Comparison of ENCODE assay signal across 19 mouse cellular contexts in genomic region chr5:104989411-104989810, GRCm38 (mm10). TPM values are rescaled to one million over a fixed set of nuclear protein-coding genes. Genes with fewer than 3 reads are reported as not detected.
DNase-seq lines count a peak whose midpoint lies in the region; ATAC-seq and TF ChIP-seq lines count a peak whose summit lies in the region.
"Had no signal": no experiment of that assay in that cellular context is flagged by ENCODE, and none has a peak within 500 bp of the region (broad histone marks: within the 10 kb centered on the region; RNA-seq: fewer than 3 reads in every experiment).

No protein-coding gene starts in this region.

- no peak overlapping the region for H3K4me3 ChIP-seq in hindbrain, postnatal 0 days (ENCODE audit: low read length)
- no peak overlapping the region for H3K4me3 ChIP-seq in hindbrain, embryonic 16.5 days (ENCODE audit: low read length)
- H3K4me3 ChIP-seq: forebrain, embryonic 10.5 days; gastrocnemius, adult 2 months; heart, embryonic 13.5 days; hindbrain, embryonic 12.5 days had no signal

- H3K36me3 ChIP-seq in hindbrain, postnatal 0 days (ENCODE audit: insufficient read depth, low read length): no peaks in the 10 kb centered on the region
- H3K36me3 ChIP-seq in hindbrain, embryonic 16.5 days (ENCODE audit: control insufficient read depth, insufficient read depth, low read length): no peaks in the 10 kb centered on the region
- H3K36me3 ChIP-seq: forebrain, embryonic 10.5 days; heart, embryonic 13.5 days; hindbrain, embryonic 12.5 days had no signal

- no peak for TF ChIP-seq CTCF in hindbrain, postnatal 0 days (IDR thresholded peaks at IDR 0.05; ENCODE audit: low read depth)

- no peaks in the 10 kb centered on the region for H3K4me1 ChIP-seq in hindbrain, postnatal 0 days (ENCODE audit: insufficient read depth, low read length)
- no peaks in the 10 kb centered on the region for H3K4me1 ChIP-seq in hindbrain, embryonic 16.5 days (ENCODE audit: control insufficient read depth, insufficient read depth, low read depth, low read length)
- H3K4me1 ChIP-seq: forebrain, embryonic 10.5 days; heart, embryonic 13.5 days; hindbrain, embryonic 12.5 days had no signal

- WGBS in hindbrain, postnatal 0 days: 65% methylated on average over 2 of the region's 2 CpGs
- WGBS in hindbrain, embryonic 16.5 days: 78% methylated on average over 2 of the region's 2 CpGs

- no peak for ATAC-seq in hindbrain, postnatal 0 days
- ATAC-seq in hindbrain, embryonic 16.5 days: no peak
- no peak for ATAC-seq in inflammation-experienced regulatory T-cells, adult 6 months
- ATAC-seq in megakaryocyte-erythroid progenitor cell, adult 5-6 weeks (replicated peaks; ENCODE audit: low FRiP score, low TSS enrichment, poor library complexity, severe bottlenecking): no peak
- ATAC-seq: forebrain, embryonic 14.5 days; intestine, postnatal 0 days had no signal

- no peaks in the 10 kb centered on the region for H3K27me3 ChIP-seq in hindbrain, postnatal 0 days (ENCODE audit: insufficient read depth, low read length)
- H3K27me3 ChIP-seq in hindbrain, embryonic 16.5 days (replicated peaks; ENCODE audit: control insufficient read depth, insufficient read depth, low read length): no peaks in the 10 kb centered on the region
- H3K27me3 ChIP-seq: heart, embryonic 13.5 days; hindbrain, embryonic 12.5 days had no signal

- DNase-seq in cerebellum, adult 11-12 months: peak; percentile 9
- DNase-seq in cerebellum, adult 9-11 months: no peak
- DNase-seq in hindbrain, postnatal 0 days (ENCODE audit: low spot score): peak; percentile 9
- peak; percentile 38 to 49 for DNase-seq in cerebellum, postnatal 14 days
- DNase-seq: adrenal gland, postnatal 10 days; gastrocnemius, adult 2 months; gastrocnemius, postnatal 25 days; heart, postnatal 4 days; kidney, adult 8-10 months had no signal

- no peaks in the 10 kb centered on the region for H3K9me3 ChIP-seq in hindbrain, postnatal 0 days (ENCODE audit: low read length)
- H3K9me3 ChIP-seq in hindbrain, embryonic 16.5 days (ENCODE audit: control insufficient read depth, low read length): no peaks in the 10 kb centered on the region
- H3K9me3 ChIP-seq: heart, embryonic 13.5 days; hindbrain, embryonic 12.5 days had no signal

- H3K27ac ChIP-seq in hindbrain, postnatal 0 days: no peak overlapping the region
- H3K27ac ChIP-seq in hindbrain, embryonic 16.5 days (ENCODE audit: low read depth, low read length): no peak overlapping the region
- H3K27ac ChIP-seq: forebrain, embryonic 10.5 days; gastrocnemius, adult 2 months; heart, embryonic 13.5 days; hindbrain, embryonic 12.5 days had no signal

- H3K4me2 ChIP-seq in hindbrain, postnatal 0 days (ENCODE audit: low read depth, low read length): no peak overlapping the region
- H3K4me2 ChIP-seq in hindbrain, embryonic 16.5 days (ENCODE audit: low read length): no peak overlapping the region
- H3K4me2 ChIP-seq: heart, embryonic 13.5 days; hindbrain, embryonic 12.5 days had no signal

- H3K9ac ChIP-seq in hindbrain, postnatal 0 days (replicated peaks; ENCODE audit: low read length): no peak overlapping the region
- no peak overlapping the region for H3K9ac ChIP-seq in hindbrain, embryonic 16.5 days (ENCODE audit: low read depth, low read length)
- H3K9ac ChIP-seq: heart, embryonic 13.5 days; hindbrain, embryonic 12.5 days had no signal

RNA-seq across cellular contexts. Expression of gene Abcg3, which starts 6.9 kb away (rescaled TPM):
- 0.14 and 0.16 TPM in 2 replicates for total RNA-seq in hindbrain, postnatal 0 days (2014; rRNA removed)
- polyA plus RNA-seq in hindbrain, postnatal 0 days (2015; fragmentation: Nextera tagmentation; extraction: Ambion mirVana): 0.24 and 0.33 TPM in 2 replicates
- polyA plus RNA-seq in hindbrain, embryonic 16.5 days (2015; fragmentation: Nextera tagmentation; extraction: Ambion mirVana): 0.32 and 0.43 TPM in 2 replicates
- polyA plus RNA-seq in inflammation-experienced regulatory T-cells, adult 6 months (2017; shearing (Covaris generic)): 10 to 100 TPM; 13.3 to 30.7 (median 22.9) TPM
- 0.52 and 0.69 TPM in 2 replicates for total RNA-seq in megakaryocyte-erythroid progenitor cell, adult 5-6 weeks (2014; fragmentation: Nextera tagmentation)
- 0.56 TPM in 1 of 2 replicates, not detected in the other for total RNA-seq in megakaryocyte-erythroid progenitor cell, adult 5-6 weeks (2017)
- total RNA-seq: MEL had no signal
- polyA plus RNA-seq: C2C12 had no signal

Comparison
In these comparisons a context has a peak if more than half of its experiments do, and no peak if none do; other contexts are left out.
1. RNA of gene Abcg3, which starts 6.9 kb away (polyA plus RNA-seq): 13.3 to 30.7 TPM in inflammation-experienced regulatory T-cells, adult 6 months; 0.32 to 0.43 TPM in hindbrain, embryonic 16.5 days and 0.24 to 0.33 TPM in hindbrain, postnatal 0 days; every median in the first group is over 10 times any median in the second.